Mouse (Mus musculus) cerebellum, postnatal 25 days (tissue): ENCODE results near the gene Gm49395.

Source experiments
- DNase-seq, 2 experiments: peaks; one replicate each; pipeline ENCODE4 v3.0.0; 2021; ENCODE audit warnings: mixed read lengths in 2 of 2

The Gm49395 gene

DNA sequence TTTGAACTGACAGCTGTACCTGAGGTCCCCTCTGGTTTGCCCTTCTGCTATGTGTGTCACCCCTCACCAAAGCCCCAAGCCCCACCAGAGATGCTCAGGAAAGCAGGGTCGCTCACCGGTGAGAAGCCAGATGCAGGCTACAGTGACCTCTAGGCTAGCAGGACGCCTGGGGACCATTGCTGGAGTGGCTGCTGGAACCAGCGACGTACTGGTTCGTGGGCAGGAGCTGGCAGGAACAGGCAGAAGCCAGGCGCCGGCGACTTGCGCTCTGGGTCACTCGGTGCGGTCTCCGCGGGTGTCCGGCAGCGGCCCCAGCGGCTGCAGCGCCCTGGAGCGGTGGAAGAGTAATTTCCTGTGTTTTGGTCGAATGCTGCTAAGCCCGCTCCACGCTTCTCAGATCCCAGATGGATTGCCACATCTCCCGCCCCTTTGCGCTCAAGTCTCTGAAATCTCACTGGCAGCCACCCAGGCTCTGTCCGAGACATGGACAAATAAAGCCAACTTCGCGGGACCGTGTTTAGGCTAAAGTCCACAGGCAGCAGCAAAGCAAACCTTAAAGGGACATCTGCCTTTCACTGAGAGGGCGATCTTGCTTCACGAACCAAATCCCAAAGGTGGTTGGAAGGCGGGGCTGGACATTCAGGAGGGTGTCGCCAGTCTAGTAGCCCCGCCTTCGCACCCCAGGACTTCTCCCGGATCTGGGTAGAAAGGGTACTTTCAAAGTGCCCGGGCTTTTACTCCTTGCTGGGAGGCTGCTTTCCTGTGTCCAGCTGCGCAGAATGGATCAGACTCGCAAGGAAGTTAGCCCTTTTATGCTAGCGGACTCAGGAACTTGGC, at the start of gene Gm49395, which contains the start of gene Itga1:
TSS of gene Gm49395 (minus strand) at position 567 of the 837 bp plus-strand sequence.
TSS of gene Itga1 (minus strand) at position 610 of the 837 bp plus-strand sequence.
- DNase-seq = peak; percentile 39 to 53

GRCm38 (mm10) chr13:115150602-115151001, 48.9 kb upstream of the Gm49395 start:
- DNase-seq = no peak

GRCm38 (mm10) chr13:115149849-115150248, 48.1 kb upstream of the Gm49395 start:
- DNase-seq = no peak

GRCm38 (mm10) chr13:115143575-115143974, 41.9 kb upstream of the Gm49395 start:
- no peak for DNase-seq

GRCm38 (mm10) chr13:115142066-115142465, 40.3 kb upstream of the Gm49395 start:
- DNase-seq = no peak

DNA sequence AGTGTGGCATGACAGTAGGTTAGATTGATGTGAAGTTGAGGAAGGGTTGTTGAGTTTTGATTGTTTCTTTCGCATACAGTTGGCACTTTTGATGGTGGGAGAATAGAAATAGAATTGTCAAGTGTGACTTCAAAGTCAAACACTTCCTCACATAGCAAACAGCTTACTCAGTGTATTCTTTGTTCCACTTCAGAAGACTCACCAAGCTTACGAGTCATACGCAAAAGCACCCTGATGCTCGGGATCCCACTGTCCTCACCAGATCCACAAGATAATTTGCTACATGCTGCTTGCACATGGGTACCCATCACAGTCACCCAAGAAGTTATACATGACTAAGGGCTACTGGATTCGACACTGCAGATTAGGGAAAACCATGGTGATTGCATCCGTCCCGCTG, 36.8 kb upstream of the Gm49395 start:
- DNase-seq = no peak

DNA sequence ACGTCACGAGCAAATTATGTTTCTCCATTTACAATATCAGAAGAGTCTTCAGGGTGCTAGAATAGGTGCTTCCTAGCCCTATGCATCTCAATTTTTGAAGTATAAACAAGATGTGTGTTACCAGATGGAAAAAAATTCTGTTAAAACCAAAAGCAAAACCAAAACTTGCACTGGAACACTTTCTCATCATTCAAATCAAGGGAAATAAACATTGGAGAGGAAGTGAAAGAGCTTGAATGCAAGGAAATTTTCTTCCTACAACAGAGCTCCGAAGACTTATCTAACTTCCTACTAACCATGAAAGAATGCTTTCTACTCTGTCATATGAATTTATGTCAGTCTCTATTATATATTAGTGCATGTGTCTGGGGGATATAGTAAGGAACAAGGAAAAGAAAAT, 35.0 kb upstream of the Gm49395 start:
- no peak for DNase-seq

DNA sequence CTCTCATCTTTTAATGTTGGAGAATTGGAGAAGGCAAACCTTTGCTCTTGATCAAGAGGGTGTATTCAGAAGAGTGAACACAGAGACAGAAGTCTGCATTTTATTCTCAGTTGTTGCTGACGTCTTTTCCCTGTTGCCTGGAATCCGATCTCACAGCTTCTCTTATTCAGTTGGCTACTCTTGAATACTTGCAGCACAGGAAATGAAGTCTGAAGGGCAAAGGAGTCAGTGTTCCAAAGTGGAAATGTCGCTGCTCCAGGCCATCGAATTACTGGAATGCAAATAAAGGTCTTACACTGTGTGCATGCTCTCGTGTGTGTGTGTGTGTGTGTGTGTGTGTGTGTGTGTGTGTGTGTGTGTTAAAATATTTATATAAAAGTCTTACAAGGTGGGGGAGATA, 30.7 kb upstream of the Gm49395 start:
- DNase-seq = no peak

DNA sequence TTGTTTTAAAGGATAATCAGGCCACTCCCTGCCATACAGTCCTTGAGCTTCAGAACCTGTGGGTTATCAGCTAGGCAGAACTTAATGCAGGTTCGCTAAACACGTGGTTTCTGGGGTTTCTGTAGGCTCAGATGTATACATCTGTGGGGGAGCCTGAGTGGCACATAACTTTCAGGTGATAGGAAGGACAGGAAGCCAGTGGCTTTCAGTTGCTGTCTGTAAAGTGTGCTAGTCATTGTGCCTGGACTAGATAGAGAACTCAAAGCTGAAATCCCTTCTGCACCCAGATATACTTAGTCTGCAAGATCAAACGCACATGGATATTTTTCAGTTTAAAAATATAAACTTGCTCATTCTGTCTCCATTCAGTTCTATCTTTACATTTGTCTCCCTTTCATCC, 29.7 kb upstream of the Gm49395 start:
- no peak for DNase-seq

GRCm38 (mm10) chr13:115130035-115130434, 28.3 kb upstream of the Gm49395 start:
- no peak for DNase-seq

DNA sequence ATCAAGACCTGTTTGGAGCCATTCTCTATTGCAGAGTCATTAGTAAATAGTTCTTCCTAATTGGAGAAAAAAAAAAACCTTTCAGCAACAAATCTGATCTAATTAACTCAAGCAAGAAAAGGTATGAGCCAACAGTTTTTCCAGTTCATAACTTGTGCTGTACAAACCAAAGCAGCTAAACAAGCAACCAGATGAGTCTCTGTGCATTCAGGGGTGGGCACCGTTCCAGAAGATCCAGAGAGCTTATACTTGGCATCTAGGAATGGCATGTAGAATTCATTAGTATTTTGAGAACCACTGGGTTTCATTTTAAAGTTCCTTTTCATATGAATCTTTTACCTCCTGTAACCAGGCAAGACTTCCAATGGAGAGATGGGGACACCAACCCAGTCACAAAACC, 26.1 kb upstream of the Gm49395 start:
- no peak for DNase-seq

DNA sequence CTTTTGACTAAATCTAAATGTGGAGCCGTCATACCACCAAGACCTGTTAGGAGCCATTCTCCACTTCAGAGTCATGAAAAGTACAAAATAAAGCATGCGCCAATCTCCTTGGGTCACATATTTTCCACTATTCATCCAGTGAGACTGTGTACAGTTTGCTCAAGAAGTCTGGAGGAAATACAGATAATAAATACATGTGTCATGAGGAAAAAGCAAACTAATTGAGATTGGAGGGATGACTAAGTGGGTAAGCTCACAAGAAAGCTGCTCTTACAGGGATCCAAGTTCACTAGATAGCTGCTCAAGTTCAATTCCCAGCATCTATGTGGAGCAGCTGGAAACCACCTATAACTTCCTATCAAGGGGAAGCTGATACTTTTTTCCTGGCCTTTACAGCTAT, 24.8 kb upstream of the Gm49395 start:
- no peak for DNase-seq

DNA sequence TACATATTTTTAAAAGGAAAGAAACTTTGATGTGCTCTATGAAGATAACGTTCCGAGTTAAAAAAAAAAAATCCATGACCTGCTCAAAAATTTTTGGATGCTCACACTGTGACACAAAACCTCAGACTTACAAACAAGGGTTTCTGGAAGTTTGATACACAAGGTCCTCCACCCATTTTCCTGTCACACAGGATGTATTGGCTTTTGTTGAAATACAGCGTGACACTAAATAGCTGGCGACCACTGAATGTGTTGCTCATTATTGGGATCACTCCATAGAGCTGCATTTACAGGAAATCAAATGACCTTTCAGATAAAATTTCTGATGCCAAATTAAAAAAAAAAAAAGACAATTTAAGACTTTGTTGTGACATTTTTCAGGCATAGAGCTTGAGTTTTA, 23.4 kb upstream of the Gm49395 start:
- DNase-seq = no peak

- DNase-seq = no peak
Observed at GRCm38 (mm10) chr13:115124521-115124920, 22.8 kb upstream of the Gm49395 start.

GRCm38 (mm10) chr13:115118756-115119155, 17.0 kb upstream of the Gm49395 start:
- DNase-seq = no peak

GRCm38 (mm10) chr13:115118195-115118594, 16.5 kb upstream of the Gm49395 start:
- DNase-seq = no peak

GRCm38 (mm10) chr13:115116930-115117621, 15.4 kb upstream of the Gm49395 start:
- no peak for DNase-seq

DNA sequence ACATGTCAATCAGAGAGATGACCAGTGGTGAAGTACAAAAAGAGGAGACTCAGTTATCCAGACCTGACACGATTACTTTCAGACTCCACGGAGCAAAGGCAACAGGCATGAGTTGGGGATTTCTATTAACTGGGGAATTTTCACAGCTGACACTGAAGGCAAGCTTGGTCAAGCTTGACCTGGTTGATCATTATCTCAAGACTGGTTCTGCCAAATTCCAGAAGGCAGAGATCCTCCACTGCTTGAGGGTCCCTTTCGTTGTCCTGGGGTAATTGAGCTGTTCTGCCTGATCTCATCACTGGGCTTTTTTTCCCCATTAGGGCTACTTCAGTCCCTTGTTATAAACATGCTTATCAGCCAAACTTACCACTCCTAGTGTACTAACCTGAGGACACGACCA, 7.9 kb upstream of the Gm49395 start:
- DNase-seq = no peak

GRCm38 (mm10) chr13:115107436-115107835, 5.7 kb upstream of the Gm49395 start:
- DNase-seq = no peak

DNA sequence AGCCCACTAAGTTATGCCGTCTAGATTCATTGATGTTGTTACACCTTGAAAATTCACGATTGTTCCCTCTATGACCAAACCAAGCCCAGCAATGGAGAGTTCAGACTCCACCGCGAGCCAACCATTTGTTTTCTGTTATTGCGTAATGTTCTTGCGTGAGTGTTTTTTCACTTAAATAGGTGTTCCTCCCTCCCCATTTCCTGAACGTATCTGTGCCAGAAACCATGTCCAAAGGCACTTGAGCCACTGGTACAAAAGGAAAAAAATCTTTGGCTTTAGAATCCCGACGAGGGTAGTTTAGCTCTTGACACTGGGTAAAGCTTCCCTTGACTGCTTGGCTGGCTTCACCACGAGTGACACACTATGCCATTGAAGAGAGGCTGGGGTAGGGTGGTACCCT, 4.5 kb upstream of the Gm49395 start:
- DNase-seq = no peak

DNA sequence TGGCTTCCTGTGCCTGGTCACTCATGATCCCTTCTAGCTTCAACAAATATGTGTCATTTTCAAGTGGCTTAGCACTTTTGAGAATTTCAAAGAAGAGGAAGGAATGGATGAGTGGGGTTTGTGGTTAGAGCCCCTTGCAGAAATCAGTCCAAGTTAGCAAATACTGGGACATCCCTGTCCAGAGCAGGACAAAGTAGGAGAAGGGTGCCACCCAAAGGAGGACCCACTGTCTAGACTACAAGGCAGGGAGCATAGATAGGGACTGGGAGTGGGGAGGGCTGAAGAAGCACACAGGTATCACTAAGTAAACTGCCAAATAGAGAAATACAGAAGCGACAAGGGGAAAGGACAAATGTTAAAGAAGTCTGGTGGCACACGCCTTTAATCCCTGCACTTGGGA, 1.0 kb upstream of the Gm49395 start:
- DNase-seq = no peak

DNA sequence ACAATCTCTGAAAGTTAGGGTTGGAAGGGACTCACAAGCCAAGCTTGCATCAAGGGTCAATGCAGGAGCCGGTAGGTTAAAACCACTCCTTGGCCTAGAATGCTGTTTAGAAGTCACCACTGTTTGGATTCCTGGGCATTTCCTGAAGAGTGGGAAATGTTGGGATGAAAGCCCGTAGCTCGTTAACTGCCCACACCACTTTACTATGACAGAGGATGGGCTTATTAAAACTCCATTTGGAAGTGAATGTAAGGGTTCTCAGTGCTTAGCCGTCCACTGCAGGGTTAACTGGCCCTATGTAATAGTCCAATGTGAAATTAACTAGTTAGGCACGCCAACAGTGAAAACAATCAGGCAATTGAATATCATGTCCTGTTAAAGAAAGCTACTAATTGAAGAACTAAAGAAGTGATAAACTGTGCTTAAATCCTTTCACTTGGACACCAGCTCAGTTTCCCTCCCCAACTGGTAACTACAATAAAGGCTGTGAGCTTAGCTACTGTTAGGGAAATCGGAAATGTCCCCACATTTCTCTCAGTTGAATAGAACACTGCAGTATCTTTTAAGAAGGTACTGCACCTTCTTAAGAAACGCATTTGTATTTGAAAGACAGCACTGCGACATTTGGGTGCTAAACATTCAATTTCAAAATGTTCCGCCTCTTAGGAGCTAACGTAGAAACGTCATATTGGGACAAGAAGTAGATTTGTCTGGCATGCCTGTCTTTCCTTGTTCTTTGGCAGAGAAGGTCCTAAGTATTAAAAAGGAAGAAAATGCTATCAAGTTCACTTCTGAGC, 1.1 kb downstream of the Gm49395 start:
- DNase-seq = no peak

DNA sequence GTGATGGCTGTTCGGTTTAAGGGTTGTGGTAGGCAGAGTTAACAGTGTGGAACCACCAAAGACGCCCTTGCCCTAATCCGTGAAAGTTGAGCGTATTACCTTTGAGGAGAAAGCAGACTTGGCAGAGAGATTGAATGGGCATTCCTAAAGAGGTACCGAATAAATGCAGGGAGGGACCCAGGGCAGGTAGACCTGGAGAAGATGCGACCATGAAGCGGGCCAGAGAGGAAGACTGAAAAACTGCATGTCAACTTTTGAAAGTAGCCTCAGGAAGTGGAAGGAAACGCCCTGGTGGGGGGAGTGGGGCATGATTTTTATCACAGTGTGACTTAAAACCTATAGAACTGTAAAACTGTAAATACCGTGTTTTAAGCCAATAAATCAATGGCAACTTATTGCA, 2.3 kb downstream of the Gm49395 start:
- DNase-seq = no peak
